Mouse (Mus musculus) layer of hippocampus, postnatal 14 days (tissue): ENCODE measurements around the gene Cfap43. TPM values are rescaled to one million over a fixed set of nuclear protein-coding genes. Genes with fewer than 3 reads are reported as not detected.
A peak's percentile ranks its signal among the peaks of the same experiment; 100 is the strongest.

Experiments used
- DNase-seq, 2 experiments: peaks; one replicate each; pipeline ENCODE4 v3.0.0; 2021 to 2022; ENCODE audit warnings: low spot score in 2 of 2, mixed read lengths in 1 of 2
- total RNA-seq, 2 experiments: library from RNA; stranded (reverse); gene quantifications; 2 replicates each; pipeline ENCODE4 v1.2.3; 2021

Gene Cfap43
- total RNA-seq, 2 experiments from 2014 or later: 1.5 to 4.8 TPM

- DNase-seq: no peak
These were observed 33.2 kb downstream of the Cfap43 start for GRCm38 (mm10) chr19:47885886-47886285.

- DNase-seq: no peak
These were observed 33.8 kb downstream of the Cfap43 start for GRCm38 (mm10) chr19:47885191-47885743.

GRCm38 (mm10) chr19:47884296-47885085 lies 34.6 kb downstream of the Cfap43 start:
- no peak for DNase-seq

GRCm38 (mm10) chr19:47882882-47883254 lies 36.2 kb downstream of the Cfap43 start:
- no peak for DNase-seq

- DNase-seq: peak; percentile 75 to 76
These were observed 36.8 kb downstream of the Cfap43 start for GRCm38 (mm10) chr19:47882151-47882881.

GRCm38 (mm10) chr19:47881538-47881937 lies 37.5 kb downstream of the Cfap43 start:
- DNase-seq: no peak

- DNase-seq: no peak
These were observed 42.8 kb downstream of the Cfap43 start for GRCm38 (mm10) chr19:47876252-47876651.

GRCm38 (mm10) chr19:47871515-47871914 lies 47.6 kb downstream of the Cfap43 start:
- no peak for DNase-seq

GRCm38 (mm10) chr19:47870102-47870666 lies 48.9 kb downstream of the Cfap43 start:
- no peak for DNase-seq

GRCm38 (mm10) chr19:47869516-47869915 lies 49.6 kb downstream of the Cfap43 start:
- no peak for DNase-seq

- no peak for DNase-seq
These were observed 50.1 kb downstream of the Cfap43 start for GRCm38 (mm10) chr19:47868951-47869350.

- DNase-seq: no peak
These were observed 51.4 kb downstream of the Cfap43 start for GRCm38 (mm10) chr19:47867628-47868175.

GRCm38 (mm10) chr19:47865353-47865947 lies 53.6 kb downstream of the Cfap43 start, which contains the start of gene Gsto2:
Gene Gsto2, plus strand, starts transcription at chr19:47865534.
- DNase-seq: peak; percentile 90 to 97

GRCm38 (mm10) chr19:47864721-47865120 lies 54.4 kb downstream of the Cfap43 start:
- DNase-seq: no peak

GRCm38 (mm10) chr19:47864051-47864450 lies 55.0 kb downstream of the Cfap43 start:
- DNase-seq: no peak

GRCm38 (mm10) chr19:47862581-47862980 lies 56.5 kb downstream of the Cfap43 start:
- no peak for DNase-seq

GRCm38 (mm10) chr19:47859180-47859579 lies 59.9 kb downstream of the Cfap43 start:
- DNase-seq: no peak

GRCm38 (mm10) chr19:47857957-47858942 lies 60.8 kb downstream of the Cfap43 start:
- no peak for DNase-seq
